Mouse (Mus musculus) left cerebral cortex, adult 2 months (tissue): Measurements from ENCODE around the gene Slc4a10. TPM values are rescaled to one million over a fixed set of nuclear protein-coding genes. Genes with fewer than 3 reads are reported as not detected.

Experiments used
- DNase-seq, 2 experiments: peaks; one replicate each; pipeline ENCODE4 v3.0.0; 2021 to 2022; ENCODE audit warnings: low spot score in 2 of 2, mixed read lengths in 1 of 2; ENCODE audit errors: extremely low spot score in 1 of 2
- H3K27ac ChIP-seq: fragments of 200-600 bp; 2 replicates; pipeline ENCODE4 v1.8.1; 2022
- H3K4me3 ChIP-seq: fragments of 200-600 bp; 2 replicates; pipeline ENCODE4 v1.8.1; 2022
- CTCF ChIP-seq: fragments of 200-600 bp; IDR thresholded peaks from 2 replicates; pipeline ENCODE4 v1.8.1; 2022; ENCODE audit warnings: antibody characterized with exemption, mild to moderate bottlenecking, moderate library complexity
- intact Hi-C: fragments of 180-260 bp; cut with DNase I; formaldehyde crosslinking; loops from one replicate; pipeline ENCODE4 v1.15.1; 2025
- total RNA-seq, 2 experiments: library from RNA; stranded (reverse); gene quantifications; 2 replicates each; pipeline ENCODE4 v1.2.3; 2021

Gene Slc4a10
- total RNA-seq, 2 experiments from 2014 or later, result 201 to 243 TPM

- H3K4me3 ChIP-seq, result no peak overlapping the region
- no peak overlapping the region for H3K27ac ChIP-seq
- TF ChIP-seq CTCF, result no peak
- DNase-seq, result no peak
- intact Hi-C loops, result loop anchor here (10.0 kb wide), 1 partner anchor 235 kb away; the partner anchor contains the start of gene Slc4a10
Observed at GRCm38 (mm10) chr2:62279777-62280176, 233.5 kb downstream of the Slc4a10 start.

GRCm38 (mm10) chr2:62285026-62285425 is 238.8 kb downstream of the Slc4a10 start:
- no peak for DNase-seq
- intact Hi-C loops, result loop anchor here (5.0 to 10.0 kb wide), 3 partner anchors 172 to 633 kb away; partner anchors contain the start of gene Slc4a10
- H3K4me3 ChIP-seq, result no peak overlapping the region
- no peak overlapping the region for H3K27ac ChIP-seq
- TF ChIP-seq CTCF, result no peak

DNA sequence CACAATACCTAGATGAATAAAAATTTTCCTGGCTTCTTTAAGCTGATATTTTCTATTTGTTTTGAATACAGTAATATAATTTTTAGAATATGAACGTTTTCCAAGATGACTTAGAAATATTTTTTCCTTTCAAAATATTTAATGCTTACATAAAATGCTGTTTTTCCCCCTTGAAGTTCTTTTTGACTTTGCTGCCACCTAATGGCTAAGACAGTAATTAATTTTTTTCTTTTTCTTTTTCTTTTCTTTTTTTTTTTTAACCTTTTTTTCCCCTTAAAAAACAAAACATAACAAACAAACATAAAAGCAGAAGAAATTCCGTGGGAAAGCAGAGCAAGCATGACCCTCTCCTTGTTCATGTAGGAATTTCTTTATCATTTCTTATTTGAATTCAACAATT is 239.6 kb downstream of the Slc4a10 start:
- no peak overlapping the region for H3K4me3 ChIP-seq
- TF ChIP-seq CTCF, result peak; percentile 66
- H3K27ac ChIP-seq, result no peak overlapping the region
- DNase-seq, result no peak
- intact Hi-C loops, result loop anchor here (1.0 to 10.0 kb wide), 4 partner anchors 171 to 634 kb away; partner anchors contain the start of gene Slc4a10

DNA sequence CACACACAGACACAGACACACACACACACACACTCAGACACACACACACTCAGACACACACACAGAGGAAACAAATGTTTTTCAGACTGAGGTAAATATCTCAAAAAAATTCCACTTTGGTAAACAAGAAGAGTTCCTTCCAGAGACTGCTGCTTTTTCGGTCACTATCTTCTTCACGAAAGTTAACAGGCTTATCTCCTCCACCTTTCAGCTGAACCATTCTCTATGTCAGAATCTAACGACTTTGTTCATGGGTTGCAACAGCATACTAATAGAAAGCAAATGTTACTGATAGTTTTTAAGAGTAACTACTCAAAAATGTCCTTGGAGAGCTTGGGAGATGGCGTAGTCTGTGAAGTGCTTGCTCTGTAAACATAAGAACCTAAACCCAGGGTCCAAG is 241.3 kb downstream of the Slc4a10 start:
- intact Hi-C loops, result loop anchor here (5.0 to 10.0 kb wide), 3 partner anchors 170 to 635 kb away; partner anchors contain the start of gene Slc4a10
- Histone ChIP-seq H3K4me3 (no peak overlapping the region), H3K27ac (no peak overlapping the region)
- no peak for DNase-seq
- no peak for TF ChIP-seq CTCF

GRCm38 (mm10) chr2:62293846-62294245 is 247.6 kb downstream of the Slc4a10 start:
- no peak overlapping the region for H3K4me3 ChIP-seq
- DNase-seq, result no peak
- no peak for TF ChIP-seq CTCF
- intact Hi-C loops, result loop anchor here (2.0 kb wide), 1 partner anchor 477 kb away; no protein-coding TSS in a partner anchor
- no peak overlapping the region for H3K27ac ChIP-seq

GRCm38 (mm10) chr2:62301716-62302115 is 255.5 kb downstream of the Slc4a10 start:
- Histone ChIP-seq H3K4me3 (no peak overlapping the region), H3K27ac (peak overlapping the region; percentile 68)
- intact Hi-C loops, result loop anchor here (1.0 to 5.0 kb wide), 3 partner anchors 151 to 326 kb away; partner anchors contain the start of gene Fap
- TF ChIP-seq CTCF, result no peak
- DNase-seq, result no peak

- no peak for DNase-seq
- peak overlapping the region; percentile 49; the same call in 1 of the 2 replicates for H3K27ac ChIP-seq
- no peak for TF ChIP-seq CTCF
- no peak overlapping the region for H3K4me3 ChIP-seq
- intact Hi-C loops, result loop anchor here (2.0 kb wide), 2 partner anchors 34 to 266 kb away; no protein-coding TSS in a partner anchor
Observed at GRCm38 (mm10) chr2:62306978-62307377, 260.7 kb downstream of the Slc4a10 start.

GRCm38 (mm10) chr2:62307477-62307876 is 261.2 kb downstream of the Slc4a10 start:
- TF ChIP-seq CTCF, result no peak
- intact Hi-C loops, result loop anchor here (2.0 kb wide), 2 partner anchors 33 to 265 kb away; no protein-coding TSS in a partner anchor
- no peak for DNase-seq
- no peak overlapping the region for H3K4me3 ChIP-seq
- peak overlapping the region; percentile 49; the same call in 1 of the 2 replicates for H3K27ac ChIP-seq

GRCm38 (mm10) chr2:62316930-62317329 is 270.7 kb downstream of the Slc4a10 start:
- no peak for DNase-seq
- H3K4me3 ChIP-seq, result no peak overlapping the region
- H3K27ac ChIP-seq, result no peak overlapping the region
- no peak for TF ChIP-seq CTCF
- intact Hi-C loops, result no loop called here

GRCm38 (mm10) chr2:62319489-62319888 is 273.2 kb downstream of the Slc4a10 start:
- DNase-seq, result no peak
- H3K27ac ChIP-seq, result no peak overlapping the region
- TF ChIP-seq CTCF, result no peak
- no peak overlapping the region for H3K4me3 ChIP-seq
- intact Hi-C loops, result no loop called here

DNA sequence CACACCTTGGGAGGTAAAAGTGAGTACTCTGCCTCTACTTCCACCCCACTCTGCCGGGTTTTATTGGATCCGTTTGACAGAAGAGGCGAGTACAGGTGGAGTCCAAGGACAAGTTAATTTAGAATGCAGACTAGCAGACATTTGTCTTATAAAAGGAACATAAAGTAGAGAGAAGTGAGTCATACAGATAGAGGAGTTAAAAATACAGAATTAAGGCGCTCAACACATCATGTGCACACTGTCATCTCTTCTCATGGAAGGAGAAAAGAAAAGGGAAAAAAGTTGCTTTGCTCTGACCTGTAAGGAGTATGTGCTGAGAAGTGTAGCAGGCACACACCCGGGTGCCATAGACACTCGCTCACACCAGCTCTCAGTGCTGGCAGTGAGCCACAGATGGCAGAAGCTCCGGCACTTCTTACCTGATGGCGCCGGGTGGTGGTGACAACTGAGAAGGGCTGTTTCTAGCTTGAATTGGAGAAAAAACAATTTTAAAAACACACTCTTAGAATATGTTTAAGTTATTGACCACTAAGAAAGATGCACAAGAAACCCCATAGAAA is 276.9 kb downstream of the Slc4a10 start:
- TF ChIP-seq CTCF, result no peak
- DNase-seq, result peak; percentile 38 to 47
- Histone ChIP-seq H3K4me3 (no peak overlapping the region), H3K27ac (peak overlapping the region; percentile 74)
- intact Hi-C loops, result no loop called here

GRCm38 (mm10) chr2:62325388-62325787 is 279.1 kb downstream of the Slc4a10 start:
- no peak for DNase-seq
- no peak overlapping the region for H3K4me3 ChIP-seq
- intact Hi-C loops, result no loop called here
- H3K27ac ChIP-seq, result no peak overlapping the region
- TF ChIP-seq CTCF, result no peak

DNA sequence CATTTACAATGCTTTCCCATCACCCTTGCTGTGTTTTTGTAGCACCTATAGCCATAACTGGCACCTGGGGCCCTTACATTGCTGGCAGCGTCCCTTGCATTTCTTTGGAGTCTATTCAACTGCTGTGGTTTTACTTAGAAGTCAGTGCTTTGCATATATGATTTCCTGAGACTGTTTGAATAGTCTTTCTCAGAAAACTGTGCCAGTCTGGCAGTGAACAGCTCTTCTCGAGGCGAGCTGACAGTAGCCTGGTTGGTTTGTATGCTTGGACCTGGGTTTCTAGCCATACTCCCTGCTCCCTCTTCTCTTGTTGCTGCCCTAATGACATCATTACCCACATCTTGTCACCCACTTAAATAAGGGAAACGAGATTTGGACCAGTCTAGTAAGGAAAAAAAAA is 285.7 kb downstream of the Slc4a10 start:
- DNase-seq, result no peak
- Histone ChIP-seq H3K27ac (peak overlapping the region; percentile 68), H3K4me3 (no peak overlapping the region)
- TF ChIP-seq CTCF, result no peak
- intact Hi-C loops, result no loop called here
